Mouse (Mus musculus) heart, adult 2 months (tissue): ENCODE measurements at regions not wholly inside any gene's neighbourhood (a gene's known extent, or its start where the extent isn't known, plus 50 kb on each side); places are given as distances from the start of the nearest gene placed in this dataset.

Source experiments
- CTCF ChIP-seq: fragments of 200-600 bp; IDR thresholded peaks from 2 replicates; pipeline ENCODE4 v1.8.1; 2022; ENCODE audit warnings: antibody characterized with exemption, mild to moderate bottlenecking, moderate library complexity
- POLR2A ChIP-seq: fragments of 200-500 bp; IDR thresholded peaks from 2 replicates; pipeline ENCODE4 v1.6.1; 2011; ENCODE audit warnings: mild to moderate bottlenecking, low read depth, low read length, control low read depth; ENCODE audit not compliant: insufficient read depth

DNA sequence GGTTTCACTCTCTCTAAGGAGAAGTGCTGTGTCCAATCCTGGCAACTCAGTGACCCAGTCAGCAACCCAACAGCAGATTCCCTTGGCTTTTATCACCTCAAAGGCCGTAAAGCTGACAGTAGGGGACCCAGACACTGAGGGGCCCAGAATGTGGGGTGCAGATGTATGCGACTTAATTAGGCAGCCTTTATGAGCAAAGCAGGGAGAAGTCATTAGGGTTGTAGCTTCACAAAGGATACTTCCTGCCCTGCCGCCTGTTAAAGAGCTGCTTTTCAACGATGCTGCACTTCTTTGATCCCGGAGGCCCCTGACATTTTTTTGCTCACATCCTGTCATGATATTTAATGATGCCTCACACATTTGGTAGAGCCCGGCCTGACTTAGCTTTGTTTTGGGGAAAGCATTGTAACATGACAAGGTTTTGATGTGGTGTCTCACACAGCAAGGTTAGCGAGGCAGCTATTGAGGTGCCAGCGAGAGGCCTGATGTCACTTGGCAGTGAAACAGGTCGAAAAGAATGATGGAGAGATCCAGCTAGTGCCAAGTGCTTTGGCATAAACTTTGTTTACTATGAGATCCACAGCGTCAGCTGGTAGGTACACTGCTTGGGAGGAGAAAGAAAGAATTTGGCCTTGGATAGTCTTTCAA is 240.2 kb downstream of the Slc4a3 start:
- TF ChIP-seq CTCF = no peak
- no peak for TF ChIP-seq POLR2A
